Mouse (Mus musculus): Measurements from ENCODE around the gene Phyhd1. TPM values are rescaled to one million over a fixed set of nuclear protein-coding genes. Genes with fewer than 3 reads are reported as not detected.

Gene Phyhd1
- total and polyA plus RNA-seq, 3 experiments = 0.19 to 1.6 TPM; not detected in 1

DNA sequence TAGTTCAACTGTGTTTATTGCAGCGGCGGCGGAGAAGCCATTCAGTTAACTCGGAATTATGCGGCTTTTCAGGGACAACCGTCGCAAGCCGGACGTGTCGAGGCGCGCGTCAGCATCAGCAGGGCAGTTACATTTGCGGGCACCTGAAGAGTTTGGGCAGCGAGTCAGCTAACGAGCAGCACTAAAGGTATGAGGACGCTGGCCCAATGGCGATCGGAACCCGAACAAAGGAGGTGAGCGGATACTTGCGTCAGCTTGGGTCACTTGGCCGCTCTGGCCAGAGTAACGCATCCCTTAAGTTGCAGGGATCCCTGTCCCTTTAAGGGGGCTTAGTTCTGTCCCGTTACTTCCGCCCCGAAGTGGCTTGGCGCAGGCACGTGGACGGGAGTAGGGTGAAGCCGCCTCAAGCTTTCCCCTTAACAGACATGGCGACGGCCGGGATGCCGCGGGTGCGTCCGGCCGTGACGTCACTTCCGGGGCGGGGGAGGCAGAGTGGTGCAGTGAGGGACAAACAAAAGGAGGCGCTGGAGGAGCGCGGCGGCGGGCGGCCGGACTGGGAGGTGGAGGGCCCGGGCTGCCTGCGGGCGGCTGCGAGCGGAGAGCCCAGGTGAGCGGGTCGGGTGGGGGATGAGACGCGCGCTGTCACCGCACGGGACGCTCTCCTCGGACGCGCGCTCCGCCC, 28.7 kb upstream of the Phyhd1 start, which contains the start of gene Lrrc8a (continued):
- peak in 2 of 3 experiments; percentile 16 to 39; a peak in 4 of 6 replicates for TF ChIP-seq CTCF (IDR thresholded peaks at IDR 0.05 in 2 of 3, conservative IDR thresholded peaks at IDR 0.05 in 1 of 3; ENCODE audit: control insufficient read depth in 1 of 3, insufficient read depth in 1 of 3, low read depth in 2 of 3, low read length in 3 of 3, poor library complexity in 1 of 3, severe bottlenecking in 1 of 3)
- peak; percentile 61; the same call in 1 of the 2 replicates for TF ChIP-seq ETS1 (IDR thresholded peaks at IDR 0.05; ENCODE audit: low read depth, low read length)
- TF ChIP-seq KAT2A (conservative IDR thresholded peaks at IDR 0.05; ENCODE audit: low read depth, low read length) = peak; percentile 87
- TF ChIP-seq ZNF384 (IDR thresholded peaks at IDR 0.05; ENCODE audit: low read depth, low read length) = no peak
- no peak for TF ChIP-seq MEF2A (IDR thresholded peaks at IDR 0.05; ENCODE audit: extremely low read depth, insufficient replicate concordance, low read depth, low read length, poor library complexity, severe bottlenecking)
- TF ChIP-seq RCOR1 (IDR thresholded peaks at IDR 0.05; ENCODE audit: low read depth, low read length) = no peak
- TF ChIP-seq NELFE (IDR thresholded peaks at IDR 0.05; ENCODE audit: low read depth, low read length) = peak; percentile 81
- no peak for TF ChIP-seq ZC3H11A (IDR thresholded peaks at IDR 0.05; ENCODE audit: low read depth, low read length)
- TF ChIP-seq E2F4 (IDR thresholded peaks at IDR 0.05; ENCODE audit: borderline replicate concordance, low read depth, low read length) = no peak
- TF ChIP-seq SMC3 (IDR thresholded peaks at IDR 0.05; ENCODE audit: low read depth, low read length) = no peak
- no peak for TF ChIP-seq CHD2 (IDR thresholded peaks at IDR 0.05; ENCODE audit: low read length)
- peak; percentile 96 for TF ChIP-seq HCFC1 (IDR thresholded peaks at IDR 0.05; ENCODE audit: low read depth, low read length)
- TF ChIP-seq MAFK (IDR thresholded peaks at IDR 0.05; ENCODE audit: borderline replicate concordance, low read depth, low read length) = no peak
- TF ChIP-seq MYC (IDR thresholded peaks at IDR 0.05; ENCODE audit: low read depth, low read length) = peak; percentile 94
- peak; percentile 51; the same call in 1 of the 2 replicates for TF ChIP-seq TBP (IDR thresholded peaks at IDR 0.05; ENCODE audit: low read depth, low read length)
- TF ChIP-seq GATA1 (IDR thresholded peaks at IDR 0.05; ENCODE audit: low read depth, low read length) = no peak
- TF ChIP-seq TCF12 (IDR thresholded peaks at IDR 0.05; ENCODE audit: low read depth, low read length) = peak; percentile 71; the same call in 1 of the 2 replicates
- peak; percentile 95 for TF ChIP-seq MXI1 (IDR thresholded peaks at IDR 0.05; ENCODE audit: low read depth, low read length)
- no peak for TF ChIP-seq TAL1 (IDR thresholded peaks at IDR 0.05; ENCODE audit: low read length)
- TF ChIP-seq ELF1 (IDR thresholded peaks at IDR 0.05; ENCODE audit: low read depth, low read length) = peak; percentile 98
- TF ChIP-seq BHLHE40 (IDR thresholded peaks at IDR 0.05; ENCODE audit: borderline replicate concordance, low read depth, low read length) = peak; percentile 45; the same call in 1 of the 2 replicates
- no peak for TF ChIP-seq RAD21 (IDR thresholded peaks at IDR 0.05; ENCODE audit: low read depth, low read length)
- no peak for TF ChIP-seq JUND (IDR thresholded peaks at IDR 0.05; ENCODE audit: low read depth, low read length)

DNA sequence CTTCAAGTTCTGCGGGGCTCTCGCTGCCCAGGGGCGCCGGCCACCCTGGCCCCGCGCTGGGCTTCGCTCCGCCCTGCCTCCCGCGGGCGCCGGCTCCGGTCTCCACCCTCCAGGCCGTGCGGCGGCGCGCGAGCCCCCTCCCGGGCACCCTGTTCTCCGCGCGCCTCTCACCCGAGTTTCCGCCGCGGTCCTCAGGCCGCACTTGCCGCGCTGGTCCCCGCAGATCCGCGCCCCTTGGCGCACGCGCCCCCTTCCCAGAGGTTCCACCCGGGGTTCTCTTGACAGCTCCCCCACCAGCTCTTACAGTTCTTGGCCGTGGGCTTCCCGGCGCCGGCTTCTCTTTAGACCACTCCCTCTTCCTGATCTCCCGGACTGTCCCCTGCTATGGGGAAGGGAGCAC, 28.1 kb upstream of the Phyhd1 start:
- Histone ChIP-seq H3K36me3 (ENCODE audit: control insufficient read depth in 1 of 2, insufficient read depth in 2 of 2, low read length in 2 of 2) (peaks cover 3 to 11% of the 10 kb centered on the region in 2 experiments), H3K9ac (ENCODE audit: control insufficient read depth, low read depth, low read length, poor library complexity, severe bottlenecking) (peak overlapping the region; percentile 93), H3K4me3 (ENCODE audit: control insufficient read depth in 1 of 2, insufficient read depth in 1 of 2, low read depth in 2 of 2, low read length in 2 of 2) (peak overlapping the region; percentile 83 to 97), H3K9me3 (replicated peaks; ENCODE audit: insufficient read depth, low read length) (no peaks in the 10 kb centered on the region), H3K4me1 (ENCODE audit: control insufficient read depth in 1 of 2, insufficient read depth in 2 of 2, low read length in 2 of 2) (peaks cover 9 to 20% of the 10 kb centered on the region in 2 experiments), H3K79me2 (ENCODE audit: control insufficient read depth, insufficient read depth, low read length, poor library complexity) (peaks cover 17% of the 10 kb centered on the region), H3K27ac (ENCODE audit: control insufficient read depth, low read depth, low read length) (peak overlapping the region; percentile 44), H3K27me3 (ENCODE audit: control insufficient read depth in 1 of 2, insufficient read depth in 2 of 2, low read length in 2 of 2) (no peaks in the 10 kb centered on the region)
- TF ChIP-seq KAT2A (conservative IDR thresholded peaks at IDR 0.05; ENCODE audit: low read depth, low read length) (no peak), UBTF (IDR thresholded peaks at IDR 0.05; ENCODE audit: borderline replicate concordance, insufficient read depth, low read depth, low read length) (0 out of 2 replicates have a peak, but pooled peaks have one; percentile 86), NELFE (IDR thresholded peaks at IDR 0.05; ENCODE audit: low read depth, low read length) (no peak), POLR2A (IDR thresholded peaks at IDR 0.05; ENCODE audit: control insufficient read depth in 1 of 2, insufficient read depth in 1 of 2, low read depth in 1 of 2, low read length in 2 of 2, poor library complexity in 1 of 2) (0 out of 4 replicates have a peak, but pooled peaks of 1 of the 2 experiments have one; percentile 3), NRF1 (IDR thresholded peaks at IDR 0.05; ENCODE audit: insufficient read depth, low read depth, low read length, poor library complexity, severe bottlenecking) (0 out of 2 replicates have a peak, but pooled peaks have one; percentile 22)
- DNase-seq (ENCODE audit: low read depth, low spot score) = peak; percentile 59

Measured in MEL (cell line).